Mouse (Mus musculus): ENCODE results near the gene Aqr. TPM values are rescaled to one million over a fixed set of nuclear protein-coding genes. Genes with fewer than 3 reads are reported as not detected.
"Not testable (repeated sequence)": the region's sequence is repeated elsewhere in the genome, so short reads cannot be mapped to it uniquely, and the experiment has no call there.

Aqr gene
- 66.4 and 67.9 TPM in 2 replicates for polyA plus RNA-seq (2014; fragmentation: Nextera tagmentation; extraction: Ambion mirVana)

DNA sequence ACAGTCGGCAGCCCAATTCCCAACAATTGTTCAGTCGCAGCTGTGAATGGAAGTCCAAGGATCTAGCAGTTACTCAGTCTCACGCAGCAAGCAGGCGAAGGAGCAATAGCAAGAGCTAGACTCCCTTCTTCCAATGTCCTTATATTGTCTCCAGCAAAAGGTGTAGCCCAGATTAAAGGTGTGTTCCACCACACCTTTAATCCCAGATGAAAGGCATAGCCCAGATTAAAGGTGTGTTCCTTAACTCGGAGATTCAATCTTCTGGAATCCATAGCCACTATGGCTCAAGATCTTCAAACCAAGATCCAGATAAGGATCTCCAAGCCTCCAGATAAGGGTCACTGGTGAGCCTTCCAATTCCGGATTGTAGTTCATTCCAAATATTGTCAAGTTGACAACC, at the start of gene Aqr:
TSS of gene Aqr (minus strand) at position 101 of the 400 bp plus-strand sequence.
- not testable (repeated sequence) for H3K36me3 ChIP-seq (ENCODE audit: control insufficient read depth, insufficient read depth, low read length); H3K9me3 ChIP-seq (ENCODE audit: control insufficient read depth, low read length); H3K4me3 ChIP-seq (ENCODE audit: low read depth, low read length); H3K9ac ChIP-seq (ENCODE audit: low read length); H3K27me3 ChIP-seq (ENCODE audit: control insufficient read depth, insufficient read depth, low read length); DNase-seq (ENCODE audit: low spot score); H3K4me2 ChIP-seq (ENCODE audit: low read depth, severe bottlenecking); H3K27ac ChIP-seq (replicated peaks; ENCODE audit: low read depth, low read length); ATAC-seq (ENCODE audit: insufficient number of reproducible peaks, low FRiP score, low TSS enrichment, low read depth); H3K4me1 ChIP-seq (ENCODE audit: control insufficient read depth, insufficient read depth, low read length)
- WGBS: 100% methylated on average over 1 of the region's 6 CpGs

- DNase-seq (ENCODE audit: low spot score) (no peak), ATAC-seq (ENCODE audit: insufficient number of reproducible peaks, low FRiP score, low TSS enrichment, low read depth) (no peak)
- no peaks in the 10 kb centered on the region for H3K9me3 ChIP-seq (ENCODE audit: control insufficient read depth, low read length)
- WGBS: 83% methylated on average over 1 of the region's 1 CpGs
- no peaks in the 10 kb centered on the region for H3K36me3 ChIP-seq (ENCODE audit: control insufficient read depth, insufficient read depth, low read length)
- H3K4me1 ChIP-seq (ENCODE audit: control insufficient read depth, insufficient read depth, low read length): no peaks in the 10 kb centered on the region
- H3K4me3 ChIP-seq (ENCODE audit: low read depth, low read length): no peak overlapping the region
- H3K4me2 ChIP-seq (ENCODE audit: low read depth, severe bottlenecking): no peak overlapping the region
- H3K27me3 ChIP-seq (ENCODE audit: control insufficient read depth, insufficient read depth, low read length): no peaks in the 10 kb centered on the region
- H3K27ac ChIP-seq (replicated peaks; ENCODE audit: low read depth, low read length): no peak overlapping the region
- H3K9ac ChIP-seq (ENCODE audit: low read length): no peak overlapping the region
Observed at GRCm38 (mm10) chr2:114236566-114236965, 49.7 kb upstream of the Aqr start.

GRCm38 (mm10) chr2:114235584-114235983, 48.8 kb upstream of the Aqr start:
- no peak for DNase-seq (ENCODE audit: low spot score)
- no peak overlapping the region for H3K4me2 ChIP-seq (ENCODE audit: low read depth, severe bottlenecking)
- no peaks in the 10 kb centered on the region for H3K4me1 ChIP-seq (ENCODE audit: control insufficient read depth, insufficient read depth, low read length)
- no peak overlapping the region for H3K27ac ChIP-seq (replicated peaks; ENCODE audit: low read depth, low read length)
- H3K36me3 ChIP-seq (ENCODE audit: control insufficient read depth, insufficient read depth, low read length): no peaks in the 10 kb centered on the region
- ATAC-seq (ENCODE audit: insufficient number of reproducible peaks, low FRiP score, low TSS enrichment, low read depth): peak; percentile 63; the same call in 1 of the 2 replicates
- H3K9ac ChIP-seq (ENCODE audit: low read length): no peak overlapping the region
- 84% methylated on average over 3 of the region's 3 CpGs for WGBS
- no peaks in the 10 kb centered on the region for H3K9me3 ChIP-seq (ENCODE audit: control insufficient read depth, low read length)
- no peaks in the 10 kb centered on the region for H3K27me3 ChIP-seq (ENCODE audit: control insufficient read depth, insufficient read depth, low read length)
- H3K4me3 ChIP-seq (ENCODE audit: low read depth, low read length): no peak overlapping the region

DNA sequence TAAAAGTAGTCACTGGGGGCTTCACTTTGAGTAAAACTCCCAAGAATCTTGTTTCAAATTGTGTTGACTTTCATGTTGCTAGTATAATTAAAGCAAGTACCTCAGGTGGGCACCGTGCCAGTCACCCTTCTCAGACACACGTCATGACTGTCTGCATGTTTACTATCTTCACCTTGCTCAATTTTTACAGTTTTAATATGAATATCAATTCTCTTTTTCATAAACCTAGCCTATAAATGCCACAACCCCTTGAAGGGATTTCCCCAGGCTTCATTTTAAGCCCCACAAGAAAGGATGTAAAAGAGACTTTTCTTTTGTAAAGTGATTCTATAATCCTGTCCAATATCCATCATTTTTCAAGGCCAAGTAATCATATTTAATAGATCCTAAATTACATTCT, 44.4 kb upstream of the Aqr start:
- Histone ChIP-seq H3K9me3 (ENCODE audit: control insufficient read depth, low read length) (no peaks in the 10 kb centered on the region), H3K4me1 (ENCODE audit: control insufficient read depth, insufficient read depth, low read length) (no peaks in the 10 kb centered on the region), H3K4me3 (ENCODE audit: low read depth, low read length) (no peak overlapping the region), H3K27me3 (ENCODE audit: control insufficient read depth, insufficient read depth, low read length) (no peaks in the 10 kb centered on the region), H3K27ac (replicated peaks; ENCODE audit: low read depth, low read length) (no peak overlapping the region), H3K9ac (ENCODE audit: low read length) (no peak overlapping the region), H3K36me3 (ENCODE audit: control insufficient read depth, insufficient read depth, low read length) (no peaks in the 10 kb centered on the region), H3K4me2 (ENCODE audit: low read depth, severe bottlenecking) (no peak overlapping the region)
- WGBS: 77% methylated on average over 2 of the region's 2 CpGs
- ATAC-seq (ENCODE audit: insufficient number of reproducible peaks, low FRiP score, low TSS enrichment, low read depth) (no peak), DNase-seq (ENCODE audit: low spot score) (no peak)

- WGBS: 83% methylated on average over 2 of the region's 2 CpGs
Observed at GRCm38 (mm10) chr2:114228672-114229071, 41.8 kb upstream of the Aqr start.

GRCm38 (mm10) chr2:114205036-114205435, 18.2 kb upstream of the Aqr start:
- no peak overlapping the region for H3K4me3 ChIP-seq (ENCODE audit: low read depth, low read length)
- H3K4me1 ChIP-seq (ENCODE audit: control insufficient read depth, insufficient read depth, low read length): no peaks in the 10 kb centered on the region
- 73% methylated on average over 6 of the region's 6 CpGs for WGBS
- no peaks in the 10 kb centered on the region for H3K9me3 ChIP-seq (ENCODE audit: control insufficient read depth, low read length)
- H3K4me2 ChIP-seq (ENCODE audit: low read depth, severe bottlenecking): no peak overlapping the region
- no peaks in the 10 kb centered on the region for H3K27me3 ChIP-seq (ENCODE audit: control insufficient read depth, insufficient read depth, low read length)
- H3K27ac ChIP-seq (replicated peaks; ENCODE audit: low read depth, low read length): no peak overlapping the region
- DNase-seq (ENCODE audit: low spot score) (no peak), ATAC-seq (ENCODE audit: insufficient number of reproducible peaks, low FRiP score, low TSS enrichment, low read depth) (no peak)
- H3K36me3 ChIP-seq (ENCODE audit: control insufficient read depth, insufficient read depth, low read length): no peaks in the 10 kb centered on the region
- no peak overlapping the region for H3K9ac ChIP-seq (ENCODE audit: low read length)

More at GRCm38 (mm10) chr2:114228672-114229071, 41.8 kb upstream of the Aqr start:
- ATAC-seq (ENCODE audit: insufficient number of reproducible peaks, low FRiP score, low TSS enrichment, low read depth): no peak
- no peak overlapping the region for H3K9ac ChIP-seq (ENCODE audit: low read length)
- no peaks in the 10 kb centered on the region for H3K9me3 ChIP-seq (ENCODE audit: control insufficient read depth, low read length)
- no peaks in the 10 kb centered on the region for H3K36me3 ChIP-seq (ENCODE audit: control insufficient read depth, insufficient read depth, low read length)
- H3K4me1 ChIP-seq (ENCODE audit: control insufficient read depth, insufficient read depth, low read length): no peaks in the 10 kb centered on the region
- no peak for DNase-seq (ENCODE audit: low spot score)
- H3K27me3 ChIP-seq (ENCODE audit: control insufficient read depth, insufficient read depth, low read length): no peaks in the 10 kb centered on the region
- no peak overlapping the region for H3K4me2 ChIP-seq (ENCODE audit: low read depth, severe bottlenecking)
- no peak overlapping the region for H3K4me3 ChIP-seq (ENCODE audit: low read depth, low read length)
- H3K27ac ChIP-seq (replicated peaks; ENCODE audit: low read depth, low read length): no peak overlapping the region

DNA sequence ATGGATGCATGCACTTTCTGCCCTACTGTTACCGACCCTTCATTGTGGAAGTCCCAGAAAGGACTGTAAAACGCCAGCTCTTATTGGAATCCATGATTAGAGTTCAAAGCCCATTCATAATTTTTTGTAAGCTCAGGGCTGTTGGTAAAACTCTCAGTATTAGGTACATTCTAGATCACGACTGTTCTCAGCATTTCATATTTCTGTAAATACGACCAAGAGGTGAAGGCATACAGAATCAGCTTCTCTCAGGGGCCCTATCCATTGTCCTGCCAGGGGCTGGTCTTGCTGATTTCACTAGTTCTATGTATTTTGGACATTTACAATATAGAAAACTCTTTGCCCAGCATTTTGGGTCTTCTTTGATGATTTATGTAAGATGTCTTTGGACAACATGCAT, 14.8 kb upstream of the Aqr start:
- peak overlapping the region; percentile 47 for H3K4me2 ChIP-seq (ENCODE audit: low read depth, severe bottlenecking)
- H3K27me3 ChIP-seq (ENCODE audit: control insufficient read depth, insufficient read depth, low read length): no peaks in the 10 kb centered on the region
- H3K4me1 ChIP-seq (ENCODE audit: control insufficient read depth, insufficient read depth, low read length): no peaks in the 10 kb centered on the region
- H3K9me3 ChIP-seq (ENCODE audit: control insufficient read depth, low read length): no peaks in the 10 kb centered on the region
- no peak for DNase-seq (ENCODE audit: low spot score)
- no peaks in the 10 kb centered on the region for H3K36me3 ChIP-seq (ENCODE audit: control insufficient read depth, insufficient read depth, low read length)
- no peak overlapping the region for H3K27ac ChIP-seq (replicated peaks; ENCODE audit: low read depth, low read length)
- H3K9ac ChIP-seq (ENCODE audit: low read length): peak overlapping the region; percentile 92; the same call in 1 of the 2 replicates
- no peak for ATAC-seq (ENCODE audit: insufficient number of reproducible peaks, low FRiP score, low TSS enrichment, low read depth)
- 38% methylated on average over 4 of the region's 4 CpGs for WGBS
- H3K4me3 ChIP-seq (ENCODE audit: low read depth, low read length): peak overlapping the region; percentile 81; the same call in 1 of the 2 replicates

DNA sequence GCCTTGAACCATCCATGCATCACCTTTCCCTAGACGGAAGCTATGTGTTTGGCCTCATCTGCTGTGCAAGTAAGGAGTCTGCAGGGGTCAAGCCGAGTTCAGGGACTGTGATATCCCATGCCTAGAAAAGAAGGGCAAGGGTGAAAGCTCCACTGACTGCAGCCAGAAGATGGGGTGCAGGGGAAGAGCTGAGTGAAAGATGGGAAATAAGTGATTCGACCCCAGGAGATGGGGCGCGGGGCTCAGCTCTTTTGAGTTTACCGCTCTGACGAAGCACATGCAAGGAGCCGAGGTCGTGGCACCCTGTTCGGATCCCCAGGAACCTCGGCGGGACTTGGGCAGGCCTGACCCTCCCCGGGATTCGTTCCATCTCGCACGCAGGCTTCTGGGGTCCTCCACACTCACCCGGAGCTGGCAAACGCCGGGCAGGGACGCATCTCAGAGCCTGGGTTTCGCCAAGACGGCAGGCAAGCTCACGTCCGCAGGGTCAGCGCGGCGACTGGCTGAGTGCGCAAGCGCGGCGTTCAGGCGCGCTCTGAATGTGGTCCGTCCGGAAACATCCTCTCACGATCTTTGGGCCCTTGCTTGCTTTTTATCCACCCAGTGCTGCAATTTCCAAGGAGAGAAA, 14.2 kb upstream of the Aqr start, which contains the start of gene Zfp770:
TSS of gene Zfp770 (minus strand) at position 538 of the 628 bp plus-strand sequence.
- DNase-seq (ENCODE audit: low spot score): peak; percentile 89
- no peaks in the 10 kb centered on the region for H3K4me1 ChIP-seq (ENCODE audit: control insufficient read depth, insufficient read depth, low read length)
- H3K9ac ChIP-seq (ENCODE audit: low read length): peak within 1 kb of the TSS; percentile 92
- H3K27me3 ChIP-seq (ENCODE audit: control insufficient read depth, insufficient read depth, low read length): no peaks in the 10 kb centered on the region
- H3K27ac ChIP-seq (replicated peaks; ENCODE audit: low read depth, low read length): peak within 1 kb of the TSS; percentile 48; the same call in 1 of the 2 replicates
- no peaks in the 10 kb centered on the region for H3K9me3 ChIP-seq (ENCODE audit: control insufficient read depth, low read length)
- under 1% methylated on average over 36 of the region's 36 CpGs for WGBS
- peak within 1 kb of the TSS; percentile 81 for H3K4me3 ChIP-seq (ENCODE audit: low read depth, low read length)
- peak within 1 kb of the TSS; percentile 47 for H3K4me2 ChIP-seq (ENCODE audit: low read depth, severe bottlenecking)
- no peaks in the 10 kb centered on the region for H3K36me3 ChIP-seq (ENCODE audit: control insufficient read depth, insufficient read depth, low read length)
- peak; percentile 88 for ATAC-seq (ENCODE audit: insufficient number of reproducible peaks, low FRiP score, low TSS enrichment, low read depth)
